Mouse (Mus musculus) CD4-positive, CD25-positive, alpha-beta regulatory T cell, adult 4 months (primary cell): ENCODE measurements around the gene Aldh1a2. TPM values are rescaled to one million over a fixed set of nuclear protein-coding genes. Genes with fewer than 3 reads are reported as not detected.

Experiments used
- ATAC-seq: one replicate; pipeline ENCODE4 v1.8.0; 2017
- polyA plus RNA-seq, 2 experiments: library from polyadenylated mRNA; unstranded; fragments of 100-300 nt; shearing (Covaris generic); gene quantifications; one replicate each; pipeline ENCODE4 v1.2.1; 2017

Gene Aldh1a2
- polyA plus RNA-seq, 2 experiments from 2014 or later = not detected

DNA sequence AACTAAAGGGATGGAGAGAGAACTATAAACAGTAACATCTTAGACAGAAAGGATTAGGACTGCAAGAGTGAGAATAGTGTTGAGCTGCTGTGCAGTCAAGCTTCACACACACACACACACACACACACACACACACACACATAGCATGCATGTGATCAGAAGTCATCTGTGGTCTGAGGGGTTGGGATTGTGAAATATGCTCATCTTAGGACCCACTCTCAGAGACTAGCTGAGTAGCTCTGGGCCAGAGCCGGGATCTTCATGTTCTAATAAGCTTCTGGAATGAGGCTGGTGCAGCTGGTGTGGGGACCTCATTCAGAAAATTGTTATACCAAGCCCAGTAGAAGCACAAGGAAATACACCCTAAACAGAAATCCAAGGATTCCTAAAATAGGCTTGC is 75.1 kb downstream of the Aldh1a2 start:
- ATAC-seq = no peak

GRCm38 (mm10) chr9:71295501-71295900 is 79.9 kb downstream of the Aldh1a2 start:
- ATAC-seq = no peak

DNA sequence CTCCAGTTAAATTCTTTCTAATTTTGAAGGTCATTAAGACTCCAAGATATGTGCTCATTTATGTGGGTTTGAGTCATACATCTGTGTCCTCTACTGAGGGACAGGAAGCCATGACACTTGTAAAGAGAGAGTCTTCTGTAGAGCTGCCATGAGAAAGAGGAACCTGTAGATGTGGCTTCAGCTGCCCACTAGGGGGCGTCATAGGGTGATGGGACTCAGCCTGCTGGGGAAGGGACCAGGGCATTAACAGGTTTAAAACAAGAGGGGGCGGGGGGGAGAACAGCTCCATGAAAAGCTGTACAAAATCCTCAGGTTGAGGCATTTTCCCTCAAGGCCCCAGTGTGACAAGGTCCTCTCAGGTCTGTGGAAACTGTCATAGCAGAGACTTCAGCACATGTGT is 88.0 kb downstream of the Aldh1a2 start:
- no peak for ATAC-seq

DNA sequence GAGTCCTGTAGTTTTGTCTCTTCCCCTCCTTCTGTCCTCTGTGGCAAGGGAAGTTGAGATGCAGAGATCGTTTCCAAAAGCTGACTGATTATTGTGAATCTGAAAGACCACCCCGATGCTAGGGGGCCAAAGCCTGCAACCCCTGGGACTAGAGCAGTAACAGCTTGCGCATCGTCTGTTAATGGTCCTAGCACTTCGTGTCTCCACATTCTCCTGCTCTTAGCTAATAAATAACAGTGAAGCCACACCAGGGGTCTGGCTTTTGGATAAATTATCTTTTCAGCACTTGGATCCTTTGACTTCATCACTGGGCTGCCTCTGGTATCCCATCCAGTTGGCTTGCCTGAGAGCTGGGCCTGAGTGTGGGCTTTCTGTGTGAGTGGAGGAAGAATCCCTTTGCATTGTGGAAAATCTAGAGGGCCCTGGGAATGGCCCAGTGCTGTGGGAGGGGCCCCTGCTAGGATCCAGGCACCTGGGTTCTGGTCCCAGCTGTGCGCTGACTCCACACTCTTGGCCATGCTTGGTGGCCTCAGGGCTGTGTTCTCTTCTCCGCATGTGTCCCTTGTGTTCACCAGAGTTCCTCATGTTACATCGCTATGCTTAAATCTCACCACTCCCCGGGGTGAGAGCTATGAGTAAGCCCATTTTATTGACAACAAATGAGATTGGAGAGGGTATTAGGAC is 91.7 kb downstream of the Aldh1a2 start:
- no peak for ATAC-seq

DNA sequence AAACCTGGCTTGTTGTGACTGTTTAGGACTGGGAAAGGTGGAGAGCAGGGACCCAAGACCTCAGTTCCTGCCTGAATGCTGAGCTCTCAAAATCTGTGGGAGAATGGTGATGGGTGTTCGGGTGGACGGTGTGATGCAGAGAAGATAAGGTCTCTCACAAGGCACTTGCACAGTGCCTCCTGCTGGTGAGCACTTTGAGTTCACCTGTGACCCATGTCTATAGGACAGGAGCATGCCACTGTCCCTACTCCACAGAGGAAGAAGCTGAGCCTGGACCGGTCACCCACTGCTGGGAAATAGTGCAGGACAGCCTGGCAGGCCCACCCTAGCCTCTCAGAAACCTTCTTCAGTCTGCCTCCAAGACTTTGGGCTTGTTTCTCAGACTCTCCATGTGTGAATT is 100.4 kb downstream of the Aldh1a2 start:
- ATAC-seq = no peak

GRCm38 (mm10) chr9:71317096-71317920 is 101.7 kb downstream of the Aldh1a2 start:
- no peak for ATAC-seq

GRCm38 (mm10) chr9:71317921-71318241 is 102.3 kb downstream of the Aldh1a2 start:
- ATAC-seq = no peak

DNA sequence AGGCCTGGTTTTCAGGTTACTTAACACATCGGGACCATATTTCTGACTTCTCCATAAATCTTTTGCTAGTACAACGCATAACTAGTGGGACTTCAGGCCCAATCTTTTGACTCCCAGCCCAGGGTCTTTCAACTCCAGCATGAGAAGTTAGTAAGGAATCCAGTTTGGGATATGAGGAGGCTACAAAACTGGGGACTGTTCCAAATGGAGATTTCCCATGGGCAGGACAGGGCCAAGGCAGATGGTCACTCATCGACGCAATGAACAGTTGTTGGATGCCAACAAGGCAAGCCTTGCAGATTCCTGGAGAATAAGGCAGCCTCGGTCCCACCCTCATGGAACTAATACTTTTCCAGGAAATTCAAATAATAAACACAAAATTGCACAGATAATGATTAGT is 104.2 kb downstream of the Aldh1a2 start:
- no peak for ATAC-seq

DNA sequence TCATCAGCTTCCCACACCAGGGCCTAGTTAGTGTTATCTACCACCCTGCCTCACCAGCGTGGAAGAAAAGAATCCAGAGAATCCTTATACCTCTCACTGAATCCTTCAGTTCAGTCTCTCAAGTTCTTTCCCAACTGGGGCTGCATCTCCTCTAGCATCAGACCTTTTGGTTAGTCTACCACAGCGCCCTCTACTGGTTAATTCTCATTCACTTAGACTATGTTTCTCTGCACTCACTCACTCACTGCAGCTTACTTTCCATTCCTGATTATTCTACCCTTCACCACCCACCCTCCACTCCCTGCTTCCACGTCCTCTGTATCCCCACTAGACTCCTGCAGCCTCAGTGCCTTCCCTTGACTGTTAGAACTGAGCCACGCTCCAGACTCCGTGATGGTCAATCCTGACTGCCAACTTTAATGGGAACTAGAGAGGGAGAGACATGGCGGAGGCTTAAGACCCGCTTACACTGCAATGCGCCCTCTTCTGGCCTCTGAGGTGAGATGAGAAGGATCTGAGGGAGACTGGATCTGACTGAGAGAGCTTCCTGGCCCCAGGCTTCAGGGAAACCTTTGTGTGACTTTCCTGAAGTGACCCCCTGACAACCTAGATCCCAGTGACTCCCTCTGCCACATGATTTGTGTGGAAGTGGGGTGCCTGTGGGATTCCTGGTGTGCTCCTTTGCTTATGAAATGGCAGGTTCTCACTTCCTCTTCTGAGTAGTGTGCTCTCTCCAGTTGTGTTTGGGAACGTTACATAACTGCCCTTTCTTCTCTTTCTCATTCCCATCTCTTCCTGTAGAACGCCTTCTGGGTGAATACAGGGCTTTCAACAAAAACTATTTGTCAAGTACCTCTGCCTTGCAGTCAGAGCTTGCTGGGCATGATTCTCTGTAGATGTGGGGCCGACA is 104.9 kb downstream of the Aldh1a2 start:
- ATAC-seq = no peak

DNA sequence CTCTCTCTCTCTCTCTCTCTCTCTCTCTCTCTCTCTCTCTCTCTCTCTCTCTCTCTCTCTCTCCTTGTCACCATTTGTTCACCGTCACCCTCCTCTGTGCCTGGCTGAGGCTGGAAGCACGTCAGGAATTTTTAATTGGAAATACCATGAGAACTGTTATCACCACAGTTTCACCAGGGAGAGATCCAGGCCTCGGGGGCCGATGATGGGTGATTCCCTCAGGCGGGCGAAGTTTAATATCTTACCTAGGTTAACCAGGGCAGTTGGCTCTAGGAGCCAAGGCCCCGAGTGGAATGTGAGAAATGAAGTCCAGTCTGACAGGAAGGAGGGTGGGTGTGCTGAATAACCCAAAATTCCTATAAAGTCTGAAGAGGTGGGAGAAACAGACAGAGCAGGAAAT is 105.8 kb downstream of the Aldh1a2 start:
- ATAC-seq = no peak

DNA sequence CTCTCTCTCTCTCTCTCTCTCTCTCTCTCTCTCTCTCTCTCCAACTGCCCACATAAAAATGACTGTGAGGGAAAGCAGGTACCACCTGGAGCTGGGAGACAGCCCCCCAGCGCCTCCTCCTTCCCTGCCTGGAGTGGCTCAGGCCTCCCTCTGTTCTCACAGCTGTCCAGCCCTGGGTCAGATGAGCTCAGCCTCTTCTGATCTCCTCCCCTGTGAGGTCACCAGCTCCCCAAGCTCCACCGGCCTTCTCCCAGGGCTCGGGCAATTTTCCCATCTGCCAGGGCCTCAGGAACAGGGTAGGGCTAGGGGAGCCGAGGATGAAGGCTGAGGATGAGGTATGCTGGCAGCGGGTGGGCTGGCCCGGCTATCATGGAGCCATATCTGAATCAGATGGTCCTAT is 106.3 kb downstream of the Aldh1a2 start:
- ATAC-seq = no peak

DNA sequence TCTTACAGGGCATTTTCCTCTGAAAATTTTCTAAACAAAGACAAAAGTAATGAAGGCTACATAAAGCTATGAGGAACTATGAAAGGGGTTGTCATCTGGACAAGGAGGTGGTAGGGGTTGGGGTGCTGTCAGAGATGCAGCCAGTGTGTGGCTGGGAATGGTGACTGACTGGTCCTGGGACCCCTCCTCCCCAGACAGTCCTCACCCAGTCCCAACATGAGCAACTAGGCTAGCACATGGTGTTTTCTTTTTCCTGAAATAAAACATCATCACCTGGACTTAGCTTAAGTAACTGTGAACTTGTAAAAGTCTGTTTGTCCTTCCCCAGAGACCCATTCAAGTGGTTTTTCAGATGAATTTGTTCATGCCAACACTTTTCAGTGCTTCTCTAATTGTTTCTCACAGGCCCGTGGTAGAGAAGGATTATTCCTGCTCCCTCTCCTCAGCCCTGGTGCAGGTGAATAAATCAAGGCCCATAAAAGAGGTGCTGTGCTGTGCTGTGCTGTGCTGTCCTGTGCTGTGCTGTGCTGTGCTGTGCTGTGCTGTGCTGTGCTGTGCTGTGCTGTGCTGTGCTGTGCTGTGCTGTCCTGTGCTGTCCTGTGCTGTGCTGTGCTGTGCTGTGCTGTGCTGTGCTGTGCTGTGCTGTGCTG is 107.8 kb downstream of the Aldh1a2 start:
- no peak for ATAC-seq

DNA sequence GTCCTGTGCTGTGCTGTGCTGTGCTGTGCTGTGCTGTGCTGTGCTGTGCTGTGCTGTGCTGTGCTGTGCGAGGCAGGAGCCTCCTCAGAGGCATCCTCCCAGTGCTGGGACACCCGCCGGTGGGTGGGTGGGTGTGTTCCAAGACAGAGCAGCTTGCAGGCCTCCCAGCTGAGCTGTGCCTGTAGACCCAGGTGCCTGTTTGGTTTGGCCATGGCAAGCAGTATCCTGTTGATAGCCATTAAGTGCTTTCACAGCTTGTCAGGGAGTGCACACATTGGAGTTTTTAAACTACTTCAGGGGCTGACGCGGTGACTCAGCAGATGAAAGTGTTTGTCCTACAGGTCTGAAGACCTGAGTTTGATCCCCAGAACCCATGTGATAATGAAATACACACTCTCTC is 108.5 kb downstream of the Aldh1a2 start:
- no peak for ATAC-seq

DNA sequence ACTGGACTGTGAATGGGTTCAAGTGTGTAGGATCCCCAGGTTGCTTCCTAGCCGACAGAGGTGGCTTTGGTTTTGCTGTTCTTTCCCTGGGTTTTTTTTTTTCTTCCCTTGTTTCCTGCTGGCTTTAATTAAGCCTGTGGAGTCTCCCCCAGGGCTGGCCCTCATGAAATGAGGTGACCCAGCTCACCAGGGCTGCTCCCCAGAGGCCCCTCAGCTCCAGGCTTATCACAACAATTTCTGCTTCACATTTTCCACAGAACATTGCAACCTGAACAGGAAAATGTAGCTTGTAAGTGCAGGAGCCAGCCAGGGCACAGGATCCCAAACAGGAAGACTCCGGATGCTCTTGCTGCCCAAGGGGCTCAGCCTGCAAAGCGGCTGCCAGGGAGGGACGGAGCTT is 110.7 kb downstream of the Aldh1a2 start:
- no peak for ATAC-seq

GRCm38 (mm10) chr9:71331661-71332060 is 116.1 kb downstream of the Aldh1a2 start:
- ATAC-seq = no peak

GRCm38 (mm10) chr9:71336674-71337073 is 121.1 kb downstream of the Aldh1a2 start:
- no peak for ATAC-seq

DNA sequence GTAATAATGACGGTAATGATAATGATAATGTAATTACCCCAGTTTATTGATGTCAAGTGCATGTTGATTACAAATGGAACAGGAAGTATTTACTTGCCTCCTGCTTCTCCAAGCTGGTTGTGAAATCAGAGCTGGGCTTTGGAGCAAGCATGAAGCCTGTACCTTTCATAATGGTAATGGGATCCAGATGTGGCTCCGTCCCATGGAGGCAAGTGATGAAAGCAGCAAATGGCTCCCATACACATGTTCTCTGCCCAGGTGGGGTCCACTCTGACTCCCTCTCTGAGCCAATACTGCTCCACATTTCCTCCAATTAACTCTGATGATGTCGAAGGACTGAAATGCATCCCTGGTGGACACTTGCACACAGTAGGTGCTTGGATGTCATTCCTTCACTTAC is 121.8 kb downstream of the Aldh1a2 start:
- ATAC-seq = no peak

DNA sequence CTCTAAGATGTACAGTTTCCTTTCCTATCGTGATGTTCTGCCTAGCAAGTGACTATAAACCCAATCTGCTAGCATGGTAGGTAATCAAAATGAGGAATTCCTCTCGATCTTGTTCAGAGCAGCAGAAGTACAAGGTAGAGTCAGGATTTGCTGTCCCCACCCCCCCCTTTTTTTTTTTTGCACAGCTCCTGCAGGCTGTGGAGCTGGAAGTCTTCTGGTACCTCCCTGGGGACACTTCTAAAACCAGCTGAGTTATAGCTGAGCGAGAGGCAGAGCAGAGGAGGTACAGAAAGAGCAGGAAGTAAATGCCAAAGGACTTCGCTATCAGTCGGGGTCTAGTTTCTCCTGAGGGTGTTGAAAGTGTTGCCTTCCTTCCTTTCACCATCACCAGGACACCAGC is 124.5 kb downstream of the Aldh1a2 start:
- ATAC-seq = no peak
